Mouse (Mus musculus) CH12.LX (cell line): Measurements from ENCODE around the gene Syt12. TPM values are rescaled to one million over a fixed set of nuclear protein-coding genes. Genes with fewer than 3 reads are reported as not detected.

Experiments
- DNase-seq: peaks from one replicate; pipeline ENCODE4 v3.0.0-alpha.2; 2013; ENCODE audit errors: extremely low read depth
- H3K27ac ChIP-seq: 2 replicates; pipeline ENCODE4 v1.5.1; 2012; ENCODE audit warnings: low read depth, mild to moderate bottlenecking, control low read depth, moderate library complexity; ENCODE audit not compliant: insufficient read depth
- H3K27me3 ChIP-seq: replicated peaks from 2 replicates; pipeline ENCODE3; 2012; ENCODE audit warnings: inconsistent platforms
- H3K36me3 ChIP-seq, 2 experiments: replicated peaks in 1 of 2; 2 replicates each; pipeline versions ENCODE3 to v1.6.1; 2012; ENCODE audit warnings: inconsistent platforms in 1 of 2, low read length in 1 of 2, mild to moderate bottlenecking in 1 of 2, mixed read lengths in 1 of 2, moderate library complexity in 1 of 2; ENCODE audit not compliant: control insufficient read depth in 1 of 2, insufficient read depth in 1 of 2
- H3K4me1 ChIP-seq, 2 experiments: 2 replicates each; pipeline ENCODE4 v1.6.1; 2012; ENCODE audit warnings: inconsistent platforms in 1 of 2, moderate library complexity in 1 of 2; ENCODE audit not compliant: insufficient read depth in 2 of 2, control insufficient read depth in 1 of 2
- H3K4me2 ChIP-seq: 2 replicates; pipeline ENCODE4 v1.6.1; 2012; ENCODE audit warnings: low read depth, mild to moderate bottlenecking, control low read depth; ENCODE audit not compliant: poor library complexity, insufficient read depth, severe bottlenecking
- H3K4me3 ChIP-seq, 3 experiments: fragments of 150-350 bp in 1 of 3; sonication (generic) in 1 of 3; replicated peaks in 1 of 3; 2 replicates each; pipeline versions ENCODE3 to v1.5.1; 2011 to 2012; ENCODE audit warnings: low read depth in 2 of 3, low read length in 2 of 3, mild to moderate bottlenecking in 2 of 3, moderate library complexity in 2 of 3, control low read depth in 1 of 3, improper control_type of control experiment in 1 of 3, inconsistent platforms in 1 of 3, mixed read lengths in 1 of 3; ENCODE audit not compliant: poor library complexity in 1 of 3
- H3K79me2 ChIP-seq: replicated peaks from 2 replicates; pipeline ENCODE4 v1.6.1; 2012; ENCODE audit warnings: mild to moderate bottlenecking, moderate library complexity; ENCODE audit not compliant: control insufficient read depth, poor library complexity, insufficient read depth, severe bottlenecking; ENCODE audit errors: extremely low read depth
- H3K9ac ChIP-seq: 2 replicates; pipeline ENCODE4 v1.6.1; 2012; ENCODE audit warnings: low read depth, mild to moderate bottlenecking, control low read depth, moderate library complexity; ENCODE audit not compliant: insufficient read depth
- H3K9me3 ChIP-seq: replicated peaks from 2 replicates; pipeline ENCODE3; 2012; ENCODE audit warnings: low read length, inconsistent platforms, mixed read lengths
- CHD1 ChIP-seq: IDR thresholded peaks from 2 replicates; pipeline ENCODE4 v1.6.1; 2012; ENCODE audit warnings: low read depth, low read length, improper control_type of control experiment, inconsistent platforms
- CTCF ChIP-seq, 2 experiments: IDR thresholded peaks in 1 of 2; conservative IDR thresholded peaks in 1 of 2; 2 replicates each; pipeline ENCODE4 v1.5.1; 2011 to 2012; ENCODE audit warnings: low read depth in 2 of 2, low read length in 2 of 2, improper control_type of control experiment in 1 of 2, inconsistent platforms in 1 of 2, mild to moderate bottlenecking in 1 of 2, moderate library complexity in 1 of 2
- ELF1 ChIP-seq: IDR thresholded peaks from 2 replicates; pipeline ENCODE4 v1.6.1; 2014; ENCODE audit warnings: low read depth, mild to moderate bottlenecking, inconsistent platforms, low read length, improper control_type of control experiment
- ETS1 ChIP-seq: conservative IDR thresholded peaks from 2 replicates; pipeline ENCODE4 v1.6.1; 2012; ENCODE audit warnings: low read depth, mild to moderate bottlenecking, inconsistent platforms, low read length, improper control_type of control experiment, moderate library complexity
- IRF4 ChIP-seq: IDR thresholded peaks from 2 replicates; pipeline ENCODE4 v1.6.1; 2014; ENCODE audit warnings: low read depth, mild to moderate bottlenecking, inconsistent platforms, low read length, improper control_type of control experiment
- JUN ChIP-seq: IDR thresholded peaks from 2 replicates; pipeline ENCODE4 v1.6.1; 2011; ENCODE audit warnings: low read depth, mild to moderate bottlenecking, low read length, improper control_type of control experiment, moderate library complexity; ENCODE audit not compliant: insufficient read depth
- JUND ChIP-seq: conservative IDR thresholded peaks from 2 replicates; pipeline ENCODE4 v1.6.1; 2011; ENCODE audit warnings: low read depth, low read length, improper control_type of control experiment
- MAX ChIP-seq: IDR thresholded peaks from 2 replicates; pipeline ENCODE4 v1.6.1; 2011; ENCODE audit warnings: low read length, improper control_type of control experiment
- MEF2A ChIP-seq: IDR thresholded peaks from 2 replicates; pipeline ENCODE4 v1.6.1; 2014; ENCODE audit warnings: low read depth, mild to moderate bottlenecking, inconsistent platforms, low read length, improper control_type of control experiment, borderline replicate concordance
- MXI1 ChIP-seq: IDR thresholded peaks from 2 replicates; pipeline ENCODE4 v1.6.1; 2011; ENCODE audit warnings: mild to moderate bottlenecking, low read depth, low read length, improper control_type of control experiment
- MYC ChIP-seq: IDR thresholded peaks from 2 replicates; pipeline ENCODE4 v1.6.1; 2011; ENCODE audit warnings: low read depth, mild to moderate bottlenecking, improper control_type of control experiment, low read length
- NELFE ChIP-seq: IDR thresholded peaks from 2 replicates; pipeline ENCODE4 v1.6.1; 2011; ENCODE audit warnings: low read depth, low read length, improper control_type of control experiment
- PAX5 ChIP-seq: IDR thresholded peaks from 2 replicates; pipeline ENCODE4 v1.6.1; 2012; ENCODE audit warnings: low read length, inconsistent platforms, mixed read lengths
- POLR2AphosphoS2 ChIP-seq: IDR thresholded peaks from 2 replicates; pipeline ENCODE4 v1.6.1; 2011; ENCODE audit warnings: low read depth, low read length, improper control_type of control experiment
- RAD21 ChIP-seq: IDR thresholded peaks from 2 replicates; pipeline ENCODE4 v1.6.1; 2011; ENCODE audit warnings: low read depth, mild to moderate bottlenecking, low read length, improper control_type of control experiment, moderate library complexity
- SIN3A ChIP-seq: IDR thresholded peaks from 2 replicates; pipeline ENCODE4 v1.6.1; 2012; ENCODE audit warnings: low read length, improper control_type of control experiment, inconsistent platforms
- TBP ChIP-seq: conservative IDR thresholded peaks from 2 replicates; pipeline ENCODE4 v1.6.1; 2011; ENCODE audit warnings: low read depth, low read length, improper control_type of control experiment
- TCF12 ChIP-seq: IDR thresholded peaks from 2 replicates; pipeline ENCODE4 v1.6.1; 2014; ENCODE audit warnings: low read depth, mild to moderate bottlenecking, inconsistent platforms, low read length, improper control_type of control experiment
- USF1 ChIP-seq: IDR thresholded peaks from 2 replicates; pipeline ENCODE4 v1.6.1; 2014; ENCODE audit warnings: low read depth, mild to moderate bottlenecking, inconsistent platforms, low read length, improper control_type of control experiment
- USF2 ChIP-seq: conservative IDR thresholded peaks from 2 replicates; pipeline ENCODE4 v1.6.1; 2011; ENCODE audit warnings: low read depth, low read length, improper control_type of control experiment
- dilution Hi-C: fragments of 300-500 bp; cut with MboI; formaldehyde crosslinking; loops from 2 replicates; pipeline ENCODE4 v1.14.3; 2020; ENCODE audit warnings: low sequenced_read_pairs; ENCODE audit not compliant: extremely low pct_unique_long_range_greater_than_20kb, extremely low pct_ligation_motif_present
- in situ Hi-C: fragments of 300-500 bp; cut with MboI; formaldehyde crosslinking; loops from 3 replicates; pipeline ENCODE4 v1.14.3; 2019; ENCODE audit warnings: low sequenced_read_pairs, low pct_ligation_motif_present, low pct_unique_long_range_greater_than_20kb, mixed read lengths
- polyA plus RNA-seq: library from polyadenylated mRNA; unstranded; fragments of >175 nt; gene quantifications from 2 replicates; pipeline ENCODE4 v1.2.1, GENCODE M21; 2012; ENCODE audit warnings: low read depth; ENCODE audit not compliant: insufficient read length
- total RNA-seq, 2 experiments: library from RNA; depleted of rRNA; stranded (reverse); fragments of 300-350 nt in 1 of 2; fragments of >200 nt in 1 of 2; gene quantifications; 2 replicates each; pipeline ENCODE4 v1.2.3; 2012 to 2014

Gene Syt12
- total and polyA plus RNA-seq, 3 experiments: 0.17 to 0.50 TPM; not detected in 1

DNA sequence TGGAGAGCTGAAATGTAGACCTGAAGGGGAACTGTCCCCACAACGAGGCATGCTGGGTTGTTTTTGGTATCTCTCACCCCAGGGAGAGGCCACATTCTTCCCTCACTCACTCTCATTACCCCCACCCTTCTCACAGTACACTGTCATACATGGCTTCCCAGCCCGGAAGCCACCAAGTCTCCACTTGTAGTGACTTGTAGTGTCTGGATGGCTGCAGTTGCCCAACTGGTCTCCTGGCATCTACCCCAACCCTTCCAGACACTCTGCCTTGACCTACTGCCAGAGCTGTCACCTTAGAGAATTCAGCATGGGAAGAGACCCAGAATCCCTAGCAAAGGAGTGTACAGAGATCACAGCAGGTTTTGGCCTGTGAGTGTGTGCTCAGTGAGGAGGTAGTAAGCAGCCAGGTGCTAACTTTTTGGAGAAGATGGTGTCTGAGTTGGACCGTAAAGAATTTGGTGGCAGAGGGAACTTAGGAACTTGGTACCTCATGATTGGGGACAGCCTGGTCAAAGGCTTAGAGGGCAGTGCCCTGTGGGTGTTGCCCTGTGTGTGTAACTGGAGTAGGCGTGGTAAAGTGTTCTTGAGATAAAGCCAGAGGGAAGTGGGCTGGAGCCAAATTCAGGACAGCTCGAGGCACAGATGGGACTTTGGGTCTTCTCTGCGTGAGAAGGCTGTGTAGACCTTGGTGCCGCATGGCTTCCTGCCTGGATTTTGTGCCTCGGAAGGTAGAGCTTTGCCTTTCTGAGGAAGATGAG is 56.9 kb downstream of the Syt12 start:
- no peak for DNase-seq
- H3K4me2 ChIP-seq: no peak overlapping the region
- no peak overlapping the region for H3K4me3 ChIP-seq
- peaks cover 7 to 25% of the 10 kb centered on the region in 2 experiments for H3K36me3 ChIP-seq
- H3K9me3 ChIP-seq: no peaks in the 10 kb centered on the region
- in situ Hi-C loops (loop anchor here (10.0 kb wide), 1 partner anchor 166 kb away; no protein-coding TSS in a partner anchor), dilution Hi-C loops (no loop called here)
- H3K79me2 ChIP-seq: no peaks in the 10 kb centered on the region
- no peak overlapping the region for H3K27ac ChIP-seq
- TF ChIP-seq JUND (no peak), NELFE (no peak), MAX (no peak), CTCF (conservative IDR thresholded peaks at IDR 0.05 in 1 of 2, IDR thresholded peaks at IDR 0.05 in 1 of 2; ENCODE audit: low read depth in 2 of 2, low read length in 2 of 2) (no peak), TCF12 (no peak), MYC (no peak), IRF4 (no peak), ELF1 (no peak), ETS1 (no peak), TBP (no peak), USF2 (no peak)
- H3K9ac ChIP-seq: no peak overlapping the region
- no peaks in the 10 kb centered on the region for H3K27me3 ChIP-seq
- peaks cover 5 to 28% of the 10 kb centered on the region in 2 experiments for H3K4me1 ChIP-seq

DNA sequence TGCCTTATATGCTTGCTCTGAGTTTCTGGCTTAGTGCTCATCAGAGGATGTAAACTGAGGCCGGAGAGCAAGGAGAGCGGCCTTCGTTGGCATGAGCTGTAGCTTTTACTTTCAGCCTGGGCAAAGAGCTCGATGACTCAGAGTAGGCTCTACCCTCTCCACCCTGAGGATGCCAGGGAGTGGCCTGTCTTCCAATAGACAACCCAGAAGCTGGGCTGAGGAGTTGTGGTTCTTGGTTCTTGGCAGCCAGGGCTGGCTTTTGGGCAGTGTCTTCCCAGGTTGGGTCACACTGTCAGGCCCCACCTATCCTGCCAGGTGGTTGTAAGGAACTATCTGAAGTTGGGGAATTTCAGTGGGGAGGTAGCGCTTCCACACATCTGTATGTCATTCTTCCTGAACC is 57.5 kb downstream of the Syt12 start:
- peaks cover 1 to 18% of the 10 kb centered on the region in 2 experiments for H3K36me3 ChIP-seq
- no peaks in the 10 kb centered on the region for H3K79me2 ChIP-seq
- H3K4me2 ChIP-seq: no peak overlapping the region
- in situ Hi-C loops (loop anchor here (10.0 kb wide), 1 partner anchor 165 kb away; no protein-coding TSS in a partner anchor), dilution Hi-C loops (no loop called here)
- no peak overlapping the region for H3K4me3 ChIP-seq
- DNase-seq: no peak
- no peaks in the 10 kb centered on the region for H3K27me3 ChIP-seq
- H3K9ac ChIP-seq: no peak overlapping the region
- TF ChIP-seq IRF4 (no peak), RAD21 (no peak), MEF2A (no peak), MXI1 (no peak), USF1 (no peak), CHD1 (no peak), JUND (no peak), JUN (no peak), SIN3A (no peak), POLR2AphosphoS2 (no peak), PAX5 (no peak)
- TF ChIP-seq, all 38 proteins: peak for 0
- H3K9me3 ChIP-seq: no peaks in the 10 kb centered on the region
- H3K4me1 ChIP-seq: peaks cover 3 to 27% of the 10 kb centered on the region in 2 experiments
- no peak overlapping the region for H3K27ac ChIP-seq
